Mouse (Mus musculus): ENCODE measurements at regions not wholly inside any gene's neighbourhood (a gene's known extent, or its start where the extent isn't known, plus 50 kb on each side); places are given as distances from the start of the nearest gene placed in this dataset.
"Not testable (repeated sequence)": the region's sequence is repeated elsewhere in the genome, so short reads cannot be mapped to it uniquely, and the experiment has no call there.

- in situ Hi-C loops (cut with MboI, MseI): no loop called here
Measured at GRCm38 (mm10) chr3:6118721-6119120, 368.1 kb downstream of the Gm8797 start.

GRCm38 (mm10) chr3:6135754-6136153, 385.1 kb downstream of the Gm8797 start:
- in situ Hi-C loops (cut with MboI, MseI): not testable (repeated sequence)

GRCm38 (mm10) chr3:6137374-6137773, 386.8 kb downstream of the Gm8797 start:
- in situ Hi-C loops (cut with MboI, MseI): no loop called here

GRCm38 (mm10) chr3:6173775-6174174, 423.2 kb downstream of the Gm8797 start:
- in situ Hi-C loops (cut with MboI, MseI): no loop called here

- in situ Hi-C loops (cut with MboI, MseI): no loop called here
Measured at GRCm38 (mm10) chr3:6182533-6182932, 431.9 kb downstream of the Gm8797 start.

- in situ Hi-C loops (cut with MboI, MseI): no loop called here
Measured at GRCm38 (mm10) chr3:6183400-6183799, 432.8 kb downstream of the Gm8797 start.

- in situ Hi-C loops (cut with MboI, MseI): no loop called here
Measured at GRCm38 (mm10) chr3:6204656-6205055, 415.6 kb downstream of the 1700008P02Rik start.

GRCm38 (mm10) chr3:6228685-6229084, 391.6 kb downstream of the 1700008P02Rik start:
- in situ Hi-C loops (cut with MboI, MseI): no loop called here
